Mouse (Mus musculus) G1E (cell line): Measurements from ENCODE around the gene Acads. TPM values are rescaled to one million over a fixed set of nuclear protein-coding genes. Genes with fewer than 3 reads are reported as not detected.
"Not testable (repeated sequence)": the region's sequence is repeated elsewhere in the genome, so short reads cannot be mapped to it uniquely, and the experiment has no call there.

Experiments used
- ATAC-seq: 2 replicates; pipeline ENCODE4 v1.8.0; 2016; ENCODE audit warnings: mild to moderate bottlenecking; ENCODE audit not compliant: insufficient number of reproducible peaks, poor library complexity, low FRiP score, severe bottlenecking; ENCODE audit errors: extremely low read depth
- DNase-seq: peaks from one replicate; pipeline ENCODE4 v3.0.0; 2012; ENCODE audit warnings: low spot score
- H3K27me3 ChIP-seq: 2 replicates; pipeline ENCODE4 v1.6.1; 2012; ENCODE audit warnings: mild to moderate bottlenecking, low read length, inconsistent platforms; ENCODE audit not compliant: insufficient read depth
- H3K36me3 ChIP-seq: replicated peaks from 2 replicates; pipeline ENCODE3; 2012; ENCODE audit warnings: mild to moderate bottlenecking, inconsistent platforms
- H3K4me1 ChIP-seq: 2 replicates; pipeline ENCODE4 v1.6.1; 2012; ENCODE audit warnings: low read depth, low read length, inconsistent platforms, mixed read lengths; ENCODE audit not compliant: insufficient read depth
- H3K4me3 ChIP-seq: 2 replicates; pipeline ENCODE4 v1.5.1; 2012; ENCODE audit warnings: low read depth, mild to moderate bottlenecking, inconsistent platforms, low read length, moderate library complexity, mixed read lengths
- H3K9me3 ChIP-seq: replicated peaks from 2 replicates; pipeline ENCODE4 v1.6.1; 2012; ENCODE audit warnings: inconsistent platforms
- CTCF ChIP-seq: IDR thresholded peaks from 2 replicates; pipeline ENCODE4 v1.5.1; 2012; ENCODE audit warnings: low read depth, low read length, inconsistent platforms, mixed read lengths
- GATA1 ChIP-seq: IDR thresholded peaks from 2 replicates; pipeline ENCODE4 v1.6.1; 2012; ENCODE audit warnings: borderline replicate concordance, low read length, inconsistent platforms, mixed read lengths
- GATA2 ChIP-seq: IDR thresholded peaks from 2 replicates; pipeline ENCODE4 v1.6.1; 2012; ENCODE audit warnings: low read depth, low read length, inconsistent platforms, borderline replicate concordance
- POLR2AphosphoS5 ChIP-seq: IDR thresholded peaks from 2 replicates; pipeline ENCODE4 v1.6.1; 2012; ENCODE audit warnings: low read depth, low read length, inconsistent platforms; ENCODE audit not compliant: insufficient replicate concordance
- TAL1 ChIP-seq: conservative IDR thresholded peaks from 2 replicates; pipeline ENCODE4 v1.6.1; 2012; ENCODE audit warnings: low read depth, low read length, inconsistent platforms, mixed read lengths
- polyA plus RNA-seq: library from polyadenylated mRNA; stranded (reverse); fragments of >175 nt; gene quantifications from 2 replicates; pipeline ENCODE4 v1.2.3, GENCODE M21; 2012
- total RNA-seq, 2 experiments: library from RNA; stranded (forward) in 1 of 2; stranded (reverse) in 1 of 2; fragments of 200-1000 nt in 1 of 2; fragments of >200 nt in 1 of 2; fragmentation: Nextera tagmentation in 1 of 2; gene quantifications; 2 replicates each; pipeline ENCODE4 v1.2.3; 2014 to 2017

Acads gene
- total and polyA plus RNA-seq, 3 experiments, result 23.0 to 63.4 (median 28.1) TPM

DNA sequence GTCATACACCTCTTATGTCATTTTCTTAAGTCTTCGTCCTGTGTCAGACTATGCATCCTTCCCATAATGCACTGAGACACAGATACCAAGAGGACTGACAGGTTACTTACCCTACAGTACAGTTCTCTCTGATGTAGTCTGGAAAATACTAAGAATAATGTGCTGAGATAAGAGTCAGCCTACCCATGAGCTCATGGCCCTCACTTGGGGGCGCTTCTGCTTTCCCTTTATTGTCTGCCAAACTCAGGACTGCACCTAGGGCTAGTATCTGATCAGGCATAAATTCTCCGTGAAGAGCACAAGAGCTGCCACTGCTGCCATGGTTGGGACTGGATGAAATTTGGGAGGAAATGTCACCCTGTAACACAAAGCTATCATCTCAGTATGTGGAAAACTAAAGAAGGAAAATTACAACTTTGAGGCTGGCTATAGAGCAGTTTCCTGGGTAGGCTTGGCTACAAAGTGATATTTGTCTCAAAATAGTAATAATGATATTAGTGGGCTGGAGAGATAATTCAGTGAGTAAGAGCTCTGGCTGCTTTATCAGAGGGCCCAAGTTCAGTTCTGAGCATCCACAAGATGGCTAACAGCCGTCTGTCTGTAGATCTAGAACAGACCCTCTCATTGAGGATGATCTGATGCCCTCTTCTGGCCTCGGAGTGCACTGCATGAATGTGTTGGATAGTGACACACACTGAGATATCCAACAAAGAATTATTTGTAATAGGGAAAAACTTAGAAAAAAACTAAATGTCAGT lies 42.8 kb downstream of the Acads start:
- no peak; the same call in 1 of the 2 replicates for ATAC-seq
- no peaks in the 10 kb centered on the region for H3K9me3 ChIP-seq
- DNase-seq, result peak; percentile 42
- no peaks in the 10 kb centered on the region for H3K27me3 ChIP-seq
- H3K36me3 ChIP-seq, result peaks cover 65% of the 10 kb centered on the region
- peaks cover 57% of the 10 kb centered on the region for H3K4me1 ChIP-seq
- TF ChIP-seq GATA2, result no peak
- no peak for TF ChIP-seq POLR2AphosphoS5
- TF ChIP-seq TAL1, result no peak
- no peak for TF ChIP-seq GATA1
- peak; percentile 43; the same call in 1 of the 2 replicates for TF ChIP-seq CTCF
- no peak overlapping the region for H3K4me3 ChIP-seq

DNA sequence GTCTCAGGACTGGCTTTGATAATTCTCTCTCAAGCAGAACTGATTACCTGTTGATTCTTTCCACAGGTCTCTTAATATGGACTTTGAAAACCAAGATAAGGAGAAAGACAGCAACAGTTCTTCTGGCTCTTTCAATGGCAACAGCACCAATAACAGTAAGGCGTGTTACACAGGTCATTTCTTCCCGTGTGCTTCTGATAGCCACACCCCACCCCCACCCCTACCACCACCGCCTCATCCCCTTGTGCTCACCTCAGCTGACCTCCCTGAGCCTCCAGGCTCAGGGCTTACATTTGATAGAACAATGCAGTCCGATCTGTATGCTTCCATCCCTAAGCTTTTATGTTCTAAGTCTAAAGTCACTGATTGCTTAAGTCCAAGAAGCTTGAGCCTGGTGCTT lies 44.4 kb downstream of the Acads start:
- Histone ChIP-seq H3K9me3 (no peaks in the 10 kb centered on the region), H3K36me3 (peaks cover 55% of the 10 kb centered on the region), H3K4me1 (peaks cover 70% of the 10 kb centered on the region), H3K4me3 (peak overlapping the region; percentile 4; the same call in 1 of the 2 replicates), H3K27me3 (no peaks in the 10 kb centered on the region)
- ATAC-seq (no peak), DNase-seq (no peak)
- TF ChIP-seq GATA1, result no peak
- TF ChIP-seq TAL1, result no peak
- no peak for TF ChIP-seq CTCF
- TF ChIP-seq GATA2, result no peak
- TF ChIP-seq POLR2AphosphoS5, result no peak

DNA sequence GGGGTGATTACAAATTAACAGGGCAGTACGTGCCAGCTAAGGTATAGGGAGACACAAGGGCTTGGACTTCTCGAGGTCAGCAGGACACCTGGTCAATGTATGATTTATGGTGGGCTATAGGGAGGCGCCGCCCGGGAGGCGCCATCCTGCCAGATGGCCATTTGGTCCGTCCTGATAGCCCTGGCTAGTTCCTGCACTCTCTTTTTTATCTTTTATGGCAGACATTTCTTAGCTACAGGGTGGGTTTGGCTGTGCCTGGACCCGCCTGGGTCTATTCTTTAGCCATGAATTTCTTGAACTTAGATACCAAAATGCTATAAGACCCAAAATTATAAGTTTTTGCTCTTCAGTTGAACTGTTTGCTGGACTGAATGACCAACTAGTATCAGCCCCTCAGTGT lies 45.8 kb downstream of the Acads start:
- not testable (repeated sequence) for H3K9me3 ChIP-seq, H3K4me3 ChIP-seq, ATAC-seq, H3K27me3 ChIP-seq, DNase-seq
- Histone ChIP-seq H3K36me3 (peaks cover 45% of the 10 kb centered on the region), H3K4me1 (peaks cover 84% of the 10 kb centered on the region)
- peak; percentile 57 for TF ChIP-seq TAL1

DNA sequence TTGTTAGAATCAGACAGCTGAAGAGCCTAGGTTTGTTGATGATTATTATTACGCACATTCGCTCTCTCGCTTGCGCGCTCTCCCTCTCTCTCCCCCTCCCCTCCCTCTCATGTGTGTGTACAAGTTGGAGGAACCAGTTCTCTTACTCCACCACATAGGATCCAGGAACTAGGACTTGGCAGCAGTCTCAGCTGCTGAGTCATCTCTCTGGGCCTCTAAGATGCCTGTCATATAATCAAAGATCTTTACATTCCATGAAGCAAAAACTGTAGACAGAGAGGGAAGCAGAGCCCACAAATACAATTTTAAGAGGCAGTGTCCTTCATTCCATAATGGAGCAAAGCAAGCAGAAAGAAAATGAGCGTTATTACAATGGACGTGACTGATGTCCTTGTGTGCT lies 47.0 kb downstream of the Acads start:
- H3K4me3 ChIP-seq, result peak overlapping the region; percentile 15; the same call in 1 of the 2 replicates
- no peak for DNase-seq
- peaks cover 90% of the 10 kb centered on the region for H3K4me1 ChIP-seq

DNA sequence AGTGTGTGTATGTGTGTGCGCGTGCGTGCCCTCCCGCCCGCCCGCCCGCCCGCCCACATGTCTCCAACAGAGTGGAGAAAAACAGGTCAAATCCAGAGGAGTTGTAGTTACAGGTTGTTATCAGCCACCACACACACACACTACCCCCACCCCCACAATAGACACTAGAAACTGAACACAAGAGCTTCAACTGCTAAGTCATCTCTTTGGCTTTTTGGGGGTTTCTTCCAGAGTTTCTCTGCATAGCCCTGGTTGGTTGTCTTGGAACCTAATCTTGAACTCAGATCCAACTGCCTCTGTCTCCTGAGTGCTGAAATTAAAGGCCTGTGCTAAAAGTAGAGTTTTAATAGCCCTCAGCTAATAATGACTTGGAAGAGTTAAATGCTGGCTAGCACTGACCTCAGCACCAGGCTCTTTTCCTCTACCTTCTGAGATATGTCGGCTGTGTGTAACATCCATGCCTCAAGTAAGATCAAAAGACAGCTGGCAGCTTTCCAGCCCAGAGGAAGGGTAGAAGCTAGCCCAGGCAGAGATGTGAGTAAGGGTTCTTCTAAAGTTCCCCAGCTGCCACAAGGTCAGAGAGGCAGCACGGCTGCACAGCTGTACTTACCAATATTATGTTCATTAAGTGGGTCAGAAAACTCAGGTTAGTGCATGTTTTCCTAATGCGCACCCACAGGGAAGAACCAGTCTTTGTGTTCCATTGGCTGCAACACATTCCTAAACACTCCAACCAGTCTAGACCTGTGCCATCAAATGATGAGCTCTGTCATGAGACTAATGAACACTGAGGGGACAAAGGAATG lies 47.8 kb downstream of the Acads start:
- Histone ChIP-seq H3K36me3 (peaks cover 44% of the 10 kb centered on the region), H3K4me3 (peak overlapping the region; percentile 33; the same call in 1 of the 2 replicates), H3K4me1 (peaks cover 96% of the 10 kb centered on the region), H3K27me3 (no peaks in the 10 kb centered on the region), H3K9me3 (no peaks in the 10 kb centered on the region)
- TF ChIP-seq GATA1, result no peak
- TF ChIP-seq GATA2, result no peak
- no peak; the same call in 1 of the 2 replicates for TF ChIP-seq TAL1
- no peak for TF ChIP-seq POLR2AphosphoS5
- TF ChIP-seq CTCF, result no peak
- DNase-seq, result peak; percentile 56
- ATAC-seq, result peak; percentile 51

More for the DNA sequence above, 47.0 kb downstream of the Acads start:
- Histone ChIP-seq H3K9me3 (no peaks in the 10 kb centered on the region), H3K36me3 (peaks cover 45% of the 10 kb centered on the region), H3K27me3 (no peaks in the 10 kb centered on the region)
- TF ChIP-seq TAL1 (no peak), GATA1 (no peak), CTCF (no peak), GATA2 (no peak), POLR2AphosphoS5 (no peak)
- ATAC-seq, result peak; percentile 36

DNA sequence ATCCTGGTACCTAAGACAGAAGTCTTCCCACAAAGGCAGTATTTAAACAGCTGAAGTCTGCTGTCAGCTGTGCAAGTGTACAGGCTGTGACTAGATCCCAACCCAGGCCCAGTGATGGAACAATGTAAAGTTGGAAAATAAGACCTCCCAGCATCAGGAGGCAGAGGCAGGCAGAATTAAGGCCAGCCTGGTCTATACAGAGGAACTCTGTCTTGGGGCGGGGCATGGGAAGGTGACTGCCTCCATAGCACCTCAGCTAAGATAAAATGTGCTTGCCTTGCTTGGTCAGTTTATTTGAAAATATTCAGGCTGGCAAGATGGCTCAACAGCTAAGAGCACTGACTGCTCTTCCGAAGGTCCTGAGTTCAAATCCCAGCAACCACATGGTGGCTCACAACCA lies 48.7 kb downstream of the Acads start:
- no peak overlapping the region for H3K4me3 ChIP-seq
- no peak for ATAC-seq
- H3K27me3 ChIP-seq, result no peaks in the 10 kb centered on the region
- peaks cover 44% of the 10 kb centered on the region for H3K36me3 ChIP-seq
- peaks cover 96% of the 10 kb centered on the region for H3K4me1 ChIP-seq
- TF ChIP-seq CTCF, result no peak
- TF ChIP-seq TAL1, result no peak
- TF ChIP-seq GATA2, result no peak
- TF ChIP-seq POLR2AphosphoS5, result no peak
- TF ChIP-seq GATA1, result no peak
- no peaks in the 10 kb centered on the region for H3K9me3 ChIP-seq
- DNase-seq, result no peak
